Mouse (Mus musculus): Measurements from ENCODE around the gene Ckm.

Ckm gene

GRCm38 (mm10) chr7:19432475-19432874, 27.9 kb downstream of the Ckm start:
- peak; percentile 56 for DNase-seq (ENCODE audit: low read depth, low spot score)

- peak; percentile 68 for DNase-seq (ENCODE audit: low read depth, low spot score)
These were observed 31.7 kb downstream of the Ckm start for GRCm38 (mm10) chr7:19436276-19436675.

GRCm38 (mm10) chr7:19437048-19437447, 32.5 kb downstream of the Ckm start:
- no peak for DNase-seq (ENCODE audit: low read depth, low spot score)

GRCm38 (mm10) chr7:19441448-19442091, 37.0 kb downstream of the Ckm start:
- no peak for DNase-seq (ENCODE audit: low read depth, low spot score)

GRCm38 (mm10) chr7:19443344-19443743, 38.8 kb downstream of the Ckm start:
- DNase-seq (ENCODE audit: low read depth, low spot score) = peak; percentile 63

GRCm38 (mm10) chr7:19444801-19445200, 40.2 kb downstream of the Ckm start:
- DNase-seq (ENCODE audit: low read depth, low spot score) = no peak

- no peak for DNase-seq (ENCODE audit: low read depth, low spot score)
These were observed 43.1 kb downstream of the Ckm start for GRCm38 (mm10) chr7:19447689-19448088.

GRCm38 (mm10) chr7:19449165-19449564, 44.6 kb downstream of the Ckm start:
- no peak for DNase-seq (ENCODE audit: low read depth, low spot score)

GRCm38 (mm10) chr7:19455186-19455585, 50.6 kb downstream of the Ckm start:
- peak; percentile 76 for DNase-seq (ENCODE audit: low read depth, low spot score)

- DNase-seq (ENCODE audit: low read depth, low spot score) = no peak
These were observed 51.4 kb downstream of the Ckm start for GRCm38 (mm10) chr7:19455819-19456495.

GRCm38 (mm10) chr7:19456628-19457027, 52.1 kb downstream of the Ckm start:
- DNase-seq (ENCODE audit: low read depth, low spot score) = no peak

GRCm38 (mm10) chr7:19457414-19458071, 53.0 kb downstream of the Ckm start:
- no peak for DNase-seq (ENCODE audit: low read depth, low spot score)

GRCm38 (mm10) chr7:19458072-19458486, 53.5 kb downstream of the Ckm start:
- DNase-seq (ENCODE audit: low read depth, low spot score) = peak; percentile 76

- peak; percentile 77 for DNase-seq (ENCODE audit: low read depth, low spot score)
These were observed 54.1 kb downstream of the Ckm start, which contains the start of gene Mark4 for GRCm38 (mm10) chr7:19458591-19459111. TSS of gene Mark4 (minus strand) at chr7:19458821.

GRCm38 (mm10) chr7:19459144-19459870, 54.7 kb downstream of the Ckm start:
- peak; percentile 23 for DNase-seq (ENCODE audit: low read depth, low spot score)

GRCm38 (mm10) chr7:19460500-19460899, 55.9 kb downstream of the Ckm start:
- DNase-seq (ENCODE audit: low read depth, low spot score) = peak; percentile 53

- DNase-seq (ENCODE audit: low read depth, low spot score) = peak; percentile 79
These were observed 56.9 kb downstream of the Ckm start for GRCm38 (mm10) chr7:19461488-19461887.

- DNase-seq (ENCODE audit: low read depth, low spot score) = no peak
These were observed 57.9 kb downstream of the Ckm start for GRCm38 (mm10) chr7:19462443-19462842.

GRCm38 (mm10) chr7:19462884-19463381, 58.4 kb downstream of the Ckm start, which contains the start of gene Exoc3l2:
TSS of gene Exoc3l2 (plus strand) at chr7:19463331.
- no peak for DNase-seq (ENCODE audit: low read depth, low spot score)

GRCm38 (mm10) chr7:19464367-19465307, 60.1 kb downstream of the Ckm start:
- DNase-seq (ENCODE audit: low read depth, low spot score) = no peak
